Mouse (Mus musculus) spleen, postnatal 14 days (tissue): ENCODE measurements around the gene Erfe.

Experiments
- DNase-seq, 2 experiments: peaks; one replicate each; pipeline ENCODE4 v3.0.0; 2021 to 2022; ENCODE audit warnings: low spot score in 2 of 2

Erfe gene

DNA sequence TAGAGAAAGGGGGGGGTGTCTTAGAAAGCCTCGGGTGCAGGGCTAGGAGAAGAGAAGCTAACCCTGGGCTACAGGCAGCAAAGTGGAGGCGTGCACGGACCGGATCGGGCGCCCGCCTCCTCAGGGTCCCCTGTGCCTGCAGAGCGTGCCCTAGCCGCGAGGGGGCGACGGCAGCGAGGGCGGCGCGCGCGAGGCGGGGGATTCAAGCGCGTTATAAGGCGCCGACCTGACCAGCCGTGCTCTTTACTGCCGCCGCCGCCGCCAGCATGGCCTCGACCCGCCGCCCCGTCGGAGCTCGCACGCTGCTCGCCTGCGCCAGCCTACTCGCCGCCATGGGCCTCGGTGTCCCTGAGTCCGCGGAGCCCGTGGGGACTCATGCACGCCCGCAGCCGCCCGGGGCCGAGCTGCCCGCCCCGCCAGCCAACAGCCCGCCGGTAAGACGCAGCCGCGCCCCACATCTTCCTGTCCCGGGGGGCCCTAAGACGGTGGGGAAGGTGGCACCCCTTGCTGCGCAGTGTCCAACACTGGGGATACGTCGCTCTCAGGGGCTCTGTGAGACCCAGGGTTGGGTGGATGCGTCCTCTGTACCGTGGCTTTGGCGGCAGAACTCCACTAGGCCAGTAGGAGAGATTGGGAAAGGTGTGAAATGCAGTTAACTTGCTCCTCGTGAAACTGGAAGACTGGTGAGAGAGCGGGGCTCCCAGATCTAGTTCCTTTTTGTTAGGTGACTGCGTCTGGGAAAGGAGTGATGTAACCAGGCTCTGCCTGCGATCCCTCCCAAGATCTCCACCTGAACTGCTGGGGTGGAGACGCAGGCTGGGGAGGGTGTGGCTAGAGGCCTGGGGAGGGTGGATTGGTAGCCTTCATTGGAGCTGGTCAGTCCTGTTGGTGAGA is at the start of gene Erfe:
Gene Erfe (plus strand): TSS at position 216 of the 894 bp plus-strand sequence.
- peak; percentile 76 to 84 for DNase-seq

DNA sequence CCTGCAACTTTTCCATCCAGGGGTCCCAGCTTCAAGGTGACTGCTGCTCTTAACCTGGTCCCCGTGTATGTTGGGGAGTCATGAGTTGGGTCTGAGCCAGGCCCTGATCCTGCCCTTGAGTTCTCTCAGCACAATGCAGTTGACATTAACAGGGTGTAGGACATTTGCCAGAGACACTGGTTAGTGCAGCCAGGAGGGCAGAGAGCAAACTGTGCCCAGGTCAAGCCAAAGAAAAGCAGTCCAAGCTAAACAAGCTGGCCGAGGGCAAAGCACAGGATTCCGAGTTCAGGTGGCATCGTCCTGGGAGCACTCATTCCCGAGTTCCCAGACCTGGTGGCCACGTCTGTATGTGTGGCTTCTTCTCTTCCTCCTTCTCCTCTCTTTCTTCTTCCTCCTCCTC is 48.6 kb upstream of the Erfe start:
- no peak for DNase-seq

DNA sequence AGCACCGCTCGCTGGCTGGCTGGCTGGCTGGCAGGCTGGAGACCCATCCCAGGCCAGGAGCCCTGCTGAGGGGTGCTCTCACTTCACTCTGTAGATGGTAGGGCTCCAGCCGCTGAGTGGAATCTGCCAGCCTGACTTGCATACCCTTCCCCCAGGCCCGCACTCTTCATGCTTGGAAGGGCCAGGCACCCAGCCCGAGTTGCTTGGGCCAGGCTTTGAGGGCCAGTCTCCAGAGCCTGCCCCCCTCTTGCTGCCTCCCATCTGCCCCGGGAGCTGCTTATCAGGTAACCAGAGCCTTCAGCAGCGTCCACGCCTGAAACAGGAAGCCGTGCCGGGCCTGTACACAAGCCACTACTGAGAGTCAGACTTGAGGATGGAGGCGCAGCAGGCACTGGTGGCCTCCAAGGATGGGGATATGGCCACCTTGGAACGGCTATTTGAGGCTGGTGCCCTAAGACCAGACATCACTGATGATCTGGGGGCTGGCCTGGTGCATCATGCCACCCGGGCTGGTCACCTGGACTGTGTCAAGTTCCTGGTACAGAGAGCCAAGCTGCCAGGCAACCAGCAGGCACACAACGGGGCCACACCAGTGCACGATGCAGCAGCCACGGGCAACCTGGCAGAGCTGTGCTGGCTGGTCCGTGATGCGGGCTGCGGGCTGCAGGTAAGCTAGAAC is 44.3 kb upstream of the Erfe start, which contains the start of gene Espnl:
Gene Espnl (plus strand): TSS at position 316 of the 679 bp plus-strand sequence.
- DNase-seq = no peak

DNA sequence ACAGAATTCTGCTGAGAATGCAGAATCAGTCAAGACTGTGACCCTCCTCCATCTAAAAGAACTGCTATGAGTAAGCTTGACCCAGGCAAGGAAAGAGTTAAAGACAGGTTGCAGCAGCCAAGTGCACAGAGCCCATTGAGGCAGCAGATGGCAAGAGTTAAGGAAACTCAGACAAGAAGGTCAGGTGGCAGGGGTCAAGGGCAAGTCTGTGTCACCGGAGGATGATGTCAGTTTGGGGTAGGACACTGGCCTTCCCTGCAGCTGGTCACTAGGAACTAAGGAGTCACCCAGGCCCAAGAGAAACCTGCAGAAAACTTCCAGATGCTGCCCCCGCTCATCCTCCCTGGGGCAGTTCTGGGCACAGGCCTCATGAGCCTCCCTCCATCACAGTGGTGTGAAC is 41.6 kb upstream of the Erfe start:
- no peak for DNase-seq

DNA sequence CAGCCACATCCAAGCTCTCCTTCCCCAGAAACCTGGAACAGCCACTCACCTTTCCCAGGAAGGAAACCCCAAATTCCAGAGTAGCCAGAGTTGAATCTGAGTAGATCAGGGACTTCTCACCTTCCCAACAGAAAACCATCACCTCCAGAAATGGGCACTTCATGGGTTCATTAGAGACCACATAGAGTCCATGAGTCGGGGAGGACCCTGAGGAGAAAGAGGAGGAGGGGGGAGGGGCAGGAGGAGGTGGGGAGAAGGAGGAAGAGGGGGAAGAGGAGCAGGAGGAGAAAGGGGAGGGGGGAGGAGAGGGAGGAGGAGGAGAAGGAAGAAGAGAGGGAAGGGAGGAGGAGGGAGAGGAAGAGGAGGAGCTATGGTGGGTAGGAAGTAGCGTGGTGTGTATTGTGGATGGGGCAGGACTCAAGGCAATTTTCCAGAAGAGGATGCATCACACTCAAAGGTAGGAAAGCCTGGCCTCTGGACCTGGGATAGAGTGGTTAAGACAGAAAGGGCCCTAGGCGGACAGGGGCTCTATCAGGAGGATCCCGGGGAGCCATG is 40.7 kb upstream of the Erfe start:
- no peak for DNase-seq

DNA sequence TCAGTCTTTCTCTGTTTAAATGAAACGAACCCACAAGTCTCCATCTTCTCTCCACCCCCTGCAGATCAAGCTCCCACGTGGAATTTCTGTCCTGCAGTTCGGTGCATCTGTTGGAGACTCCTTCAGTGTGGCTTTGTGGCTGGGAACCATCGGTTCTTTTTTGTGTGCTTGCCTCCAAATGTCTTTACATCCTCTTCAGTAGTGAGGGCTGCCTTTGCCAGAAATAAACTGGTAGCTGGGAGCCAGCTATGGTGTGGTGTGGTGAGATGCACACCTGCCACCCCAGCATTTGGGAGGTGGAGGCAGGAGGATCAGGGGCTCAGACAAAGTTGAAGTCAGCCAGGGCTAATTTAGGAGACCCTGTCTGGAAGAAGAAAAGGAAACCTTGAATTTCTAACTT is 34.1 kb upstream of the Erfe start:
- no peak for DNase-seq

DNA sequence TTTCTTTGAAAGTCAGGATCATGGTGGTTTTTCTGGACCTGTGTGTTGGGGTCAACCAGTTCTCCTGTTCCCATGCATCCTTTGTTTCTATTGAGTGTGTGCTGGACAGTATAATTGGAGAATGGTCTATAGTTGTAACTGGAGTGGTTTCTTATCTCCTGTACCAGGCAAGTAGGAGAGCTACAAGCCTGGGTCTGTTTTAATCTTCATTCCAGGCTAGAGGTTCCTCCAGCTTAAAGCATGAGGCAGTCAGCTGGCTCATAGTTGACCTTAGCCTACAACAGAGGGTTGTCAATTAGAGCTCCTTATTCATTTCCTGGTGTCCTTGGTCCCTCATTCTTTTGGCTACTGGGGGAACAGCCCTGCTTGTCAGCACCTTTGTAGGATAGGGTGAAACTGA is 32.6 kb upstream of the Erfe start:
- DNase-seq = no peak

DNA sequence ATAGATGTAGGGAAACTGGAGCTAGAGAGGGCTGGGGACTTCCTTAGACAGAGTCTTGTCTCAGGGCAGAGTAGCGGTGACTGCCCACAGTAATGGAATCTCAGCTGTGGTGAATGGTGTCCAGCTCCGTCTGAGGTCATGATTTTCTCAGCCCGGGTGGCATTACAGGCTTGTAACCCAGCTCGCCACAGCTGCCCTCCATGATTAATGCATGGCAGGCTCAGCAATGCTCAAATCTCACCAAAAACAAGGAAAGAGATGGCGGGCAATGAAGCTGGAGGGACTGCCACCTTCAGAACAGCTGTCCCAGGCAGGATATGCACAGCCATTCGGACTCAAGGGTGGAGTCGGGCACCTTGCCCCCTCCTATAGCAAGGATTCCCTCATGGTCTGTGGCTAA is 28.9 kb upstream of the Erfe start:
- no peak for DNase-seq

DNA sequence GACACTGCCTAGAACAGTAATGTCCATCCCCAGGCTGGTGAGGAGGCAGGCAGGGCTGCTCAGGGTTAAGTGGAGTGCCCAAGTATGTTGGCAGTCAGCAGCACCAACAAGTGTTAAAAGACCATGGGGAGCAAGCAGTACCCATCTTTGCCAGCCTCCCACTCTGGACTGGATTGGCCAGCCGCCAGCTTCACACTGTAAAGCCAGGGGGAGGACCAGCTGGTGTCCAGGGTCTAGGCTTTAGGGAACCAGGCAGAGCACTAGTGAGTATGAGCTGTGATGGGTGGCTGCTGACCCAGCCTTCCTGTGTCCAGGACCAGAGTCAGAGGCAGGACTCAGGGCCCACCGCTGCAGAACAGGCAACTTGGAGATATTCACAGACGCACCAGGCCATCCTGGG is 22.2 kb upstream of the Erfe start:
- DNase-seq = no peak

DNA sequence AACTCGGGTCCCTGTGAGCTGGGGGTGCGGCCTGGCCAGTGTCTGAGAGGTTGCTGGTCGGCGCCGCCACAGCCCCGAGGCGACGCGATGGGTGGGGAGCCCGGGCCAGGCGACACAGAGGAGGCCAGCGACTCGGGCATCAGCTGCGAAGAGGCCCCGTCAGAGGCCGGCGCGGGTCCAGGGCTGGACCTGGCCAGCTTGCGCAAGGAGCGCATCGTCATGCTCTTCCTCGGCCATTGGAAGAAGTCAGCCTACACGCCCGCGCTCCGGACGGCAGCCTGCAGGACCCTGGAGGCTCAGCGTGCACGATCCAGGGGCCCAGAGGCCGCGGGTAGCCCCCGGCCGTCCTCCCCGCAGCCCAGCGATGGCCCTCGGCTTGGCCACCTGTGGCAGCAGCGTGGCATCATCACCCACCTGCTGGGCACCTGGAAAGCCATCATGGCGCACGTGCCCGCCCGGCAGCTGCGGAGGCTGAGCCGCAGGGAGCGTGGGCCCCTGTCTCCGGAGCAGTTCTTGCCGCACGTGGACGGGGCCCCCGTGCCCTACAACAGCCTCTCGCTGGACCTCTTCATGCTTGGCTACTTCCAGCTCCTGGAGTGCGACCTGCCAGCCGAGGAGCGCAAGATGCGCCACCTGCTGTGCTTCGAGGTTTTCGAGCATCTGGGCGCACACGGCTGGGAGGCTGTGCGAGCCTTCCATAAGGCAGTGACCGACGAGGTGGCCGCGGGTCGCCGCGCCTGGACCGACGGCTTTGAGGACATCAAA is 21.1 kb upstream of the Erfe start:
- DNase-seq = no peak

DNA sequence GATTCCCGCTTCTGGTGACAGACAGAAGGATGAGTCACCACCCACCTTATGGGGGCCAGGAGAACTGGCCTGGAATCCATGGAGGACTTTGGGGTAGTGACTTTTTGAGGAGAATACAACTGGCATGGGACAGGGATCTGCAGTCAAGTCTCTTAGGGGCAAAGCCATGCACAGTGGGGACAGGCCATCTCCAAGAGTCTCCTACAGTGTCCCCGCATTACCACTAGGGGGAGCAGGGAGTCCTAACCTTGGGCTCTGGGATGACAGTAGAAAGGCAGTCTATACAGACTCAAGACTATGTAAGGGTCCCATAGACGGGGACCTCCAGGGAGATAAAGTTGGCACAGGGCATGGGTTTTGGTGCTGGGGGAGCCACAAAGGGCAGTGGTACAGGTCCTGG is 19.3 kb upstream of the Erfe start:
- peak; percentile 35 to 64 for DNase-seq

DNA sequence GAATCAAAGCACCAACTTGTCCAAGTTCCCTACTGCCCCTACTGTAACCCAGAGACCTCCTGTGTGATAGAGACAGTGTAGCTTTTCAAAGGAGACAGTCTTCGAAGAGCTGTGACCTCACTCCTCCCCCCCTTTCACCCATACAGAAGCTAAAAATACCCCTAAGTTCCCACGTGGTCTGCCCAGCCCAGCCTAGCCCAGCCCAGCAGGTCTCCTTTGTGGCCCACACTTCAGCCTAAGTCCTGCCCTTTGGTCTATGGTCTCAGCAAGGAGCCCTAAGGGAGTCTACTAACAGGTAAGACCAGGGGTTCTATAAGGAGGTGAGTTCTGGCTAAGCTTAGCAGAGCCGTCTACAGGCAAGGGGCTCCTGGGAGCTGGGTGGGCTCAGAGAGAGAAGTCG is 15.4 kb upstream of the Erfe start, which contains the start of gene Klhl30:
Gene Klhl30 (plus strand): TSS at position 176 of the 400 bp plus-strand sequence.
- DNase-seq = no peak

DNA sequence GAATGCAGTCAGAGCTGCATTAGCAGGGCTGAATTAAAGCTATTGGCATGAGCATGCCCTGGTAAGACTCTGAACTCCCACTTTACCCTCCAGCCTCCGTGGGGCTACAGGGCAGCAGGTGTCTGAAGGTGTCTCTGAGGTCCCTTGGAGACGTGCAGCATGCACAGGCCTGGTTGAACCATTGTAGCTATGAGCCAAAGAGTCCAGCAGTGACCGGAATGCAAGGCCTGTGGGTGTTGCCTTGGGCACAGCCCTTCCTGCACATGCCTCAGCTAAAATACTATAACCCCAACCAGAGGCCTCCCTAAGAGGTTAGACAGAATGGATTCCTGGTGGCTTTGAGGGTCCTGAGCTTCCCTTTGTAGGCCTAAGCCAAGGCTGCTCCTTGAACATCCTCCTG is 15.0 kb upstream of the Erfe start:
- DNase-seq = no peak

DNA sequence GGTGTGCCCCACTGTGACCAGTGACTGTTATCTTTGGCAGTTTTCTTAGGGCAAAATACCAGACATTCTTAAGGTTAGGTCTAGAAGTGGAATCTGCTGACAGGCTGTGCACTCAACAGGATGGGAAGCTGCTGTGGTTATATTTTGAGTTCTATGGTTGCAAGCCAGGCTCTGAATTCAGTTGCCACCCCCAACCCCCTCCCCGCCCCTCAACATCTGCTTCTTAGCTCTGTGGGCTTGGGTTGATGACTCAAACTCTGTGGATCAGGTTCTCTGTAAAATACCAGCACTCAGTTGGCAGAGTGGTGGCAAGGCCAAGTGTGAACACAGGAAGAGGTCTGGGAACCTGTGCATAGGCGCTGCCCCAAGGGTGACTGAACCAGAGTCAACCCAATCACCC is 14.0 kb upstream of the Erfe start:
- DNase-seq = no peak

DNA sequence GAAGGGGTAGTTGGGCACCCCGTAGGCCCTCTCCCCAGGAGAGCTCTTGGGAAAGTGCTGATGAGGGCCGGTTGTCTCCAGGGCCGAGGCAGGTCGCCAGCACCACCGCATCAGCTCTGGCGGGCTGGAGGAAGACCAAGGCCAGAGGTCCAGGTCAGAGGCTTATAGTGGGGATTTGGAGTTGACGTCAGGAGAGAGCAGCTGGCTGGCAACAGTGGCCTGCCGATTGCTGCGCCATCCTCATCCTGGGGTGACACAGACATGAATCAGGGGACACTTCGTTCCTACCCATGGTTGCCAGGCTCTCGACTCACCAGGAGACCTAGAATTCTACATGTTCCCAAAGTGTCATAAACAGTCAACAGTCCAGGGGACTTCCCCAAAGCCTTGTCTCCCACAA is 10.1 kb upstream of the Erfe start:
- no peak for DNase-seq

DNA sequence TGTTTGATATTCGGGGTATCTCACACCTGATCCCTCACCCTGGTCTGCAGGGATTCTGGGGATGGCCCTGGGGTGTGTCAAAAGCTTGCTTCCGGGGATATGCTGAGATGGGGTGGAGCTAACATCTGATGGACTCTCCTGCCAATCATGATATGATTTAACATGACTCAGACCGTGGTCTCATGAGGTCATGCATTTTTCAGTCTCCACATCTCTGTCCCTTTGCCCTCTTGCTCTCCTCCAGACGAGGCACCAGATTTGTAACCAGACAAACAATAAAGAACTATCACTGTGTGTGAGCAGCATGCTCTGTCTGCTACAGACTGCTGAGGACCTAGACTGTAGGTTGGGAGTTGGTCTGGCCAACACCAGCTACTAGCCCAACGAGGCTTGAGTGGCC is 4.1 kb upstream of the Erfe start:
- no peak for DNase-seq

DNA sequence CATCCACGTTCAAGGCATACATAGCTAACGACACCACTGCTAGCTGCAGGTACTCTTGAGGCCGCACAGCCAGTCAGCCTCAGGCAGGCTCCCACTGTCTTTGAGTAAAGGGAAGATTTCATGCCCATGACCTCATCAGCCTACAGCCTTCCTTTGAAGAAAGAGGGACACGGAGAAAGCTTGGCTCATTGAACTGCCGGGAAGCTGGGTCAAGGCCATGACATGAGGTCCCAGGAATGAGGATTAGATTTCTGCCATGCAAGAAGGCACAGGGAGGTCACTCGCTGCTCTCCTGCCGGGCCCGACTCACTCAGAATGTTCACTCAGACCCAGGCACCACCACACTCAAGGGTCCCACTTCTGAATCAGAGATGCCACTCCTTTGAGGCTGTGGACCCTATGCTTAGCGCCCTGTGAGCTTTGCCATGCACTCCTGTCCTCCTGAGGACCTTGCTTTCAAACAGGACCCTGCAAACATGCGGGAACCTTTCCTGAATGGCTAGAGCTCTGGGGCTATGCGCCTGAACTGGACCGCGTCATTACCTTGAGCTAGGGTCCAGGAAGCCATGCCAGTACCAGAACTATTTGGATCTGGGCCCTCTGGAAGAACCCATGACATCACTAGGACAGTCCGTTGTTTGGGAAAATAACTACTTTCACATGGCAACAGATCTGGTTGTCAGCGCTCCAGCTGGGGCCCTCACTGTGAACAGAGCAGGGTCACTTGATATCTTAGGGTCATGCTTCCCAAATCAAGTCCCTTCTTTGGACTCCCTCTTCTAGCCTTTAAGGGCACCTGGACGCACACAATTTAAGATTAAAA is 1.2 kb upstream of the Erfe start:
- no peak for DNase-seq

DNA sequence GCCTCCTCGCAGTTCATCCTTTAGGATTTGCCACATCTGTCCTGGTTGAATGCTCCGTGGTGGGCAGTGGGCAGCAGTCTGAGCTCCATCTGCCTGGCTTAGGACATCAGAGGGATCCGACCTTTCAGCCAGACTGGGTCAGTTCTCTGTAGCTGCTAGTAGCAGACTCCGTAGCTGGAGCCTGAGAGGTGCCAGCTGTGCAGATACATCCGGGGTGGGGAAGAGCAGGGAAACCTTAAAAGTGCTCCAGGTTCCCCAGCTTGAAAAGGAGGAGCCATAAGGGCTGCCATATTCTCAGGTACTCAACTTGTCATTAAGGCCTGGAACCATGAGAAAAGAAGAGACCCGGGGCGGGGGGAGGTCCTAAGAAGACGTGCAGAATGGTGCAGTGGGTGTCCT is 415 bp upstream of the Erfe start:
- no peak for DNase-seq

DNA sequence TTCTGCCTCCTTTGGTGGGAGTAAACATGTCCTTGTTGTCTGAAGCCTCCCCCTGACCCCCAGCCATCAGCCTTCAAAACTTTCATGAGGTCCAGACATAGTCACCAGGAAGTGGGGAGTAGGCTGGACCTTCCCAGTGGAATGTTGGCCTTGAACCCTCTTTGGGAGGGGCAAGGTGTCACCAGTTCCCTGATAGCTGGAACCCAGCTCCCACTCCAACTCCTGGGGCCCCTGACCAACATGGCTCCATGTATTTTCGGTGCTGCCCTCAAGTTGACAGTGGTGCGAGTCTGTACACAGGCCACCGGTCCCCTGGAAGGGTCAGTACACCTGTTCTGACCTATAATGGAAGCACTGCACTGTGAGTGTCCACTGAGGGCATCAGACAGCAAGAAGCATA is 1.1 kb downstream of the Erfe start:
- DNase-seq = no peak

DNA sequence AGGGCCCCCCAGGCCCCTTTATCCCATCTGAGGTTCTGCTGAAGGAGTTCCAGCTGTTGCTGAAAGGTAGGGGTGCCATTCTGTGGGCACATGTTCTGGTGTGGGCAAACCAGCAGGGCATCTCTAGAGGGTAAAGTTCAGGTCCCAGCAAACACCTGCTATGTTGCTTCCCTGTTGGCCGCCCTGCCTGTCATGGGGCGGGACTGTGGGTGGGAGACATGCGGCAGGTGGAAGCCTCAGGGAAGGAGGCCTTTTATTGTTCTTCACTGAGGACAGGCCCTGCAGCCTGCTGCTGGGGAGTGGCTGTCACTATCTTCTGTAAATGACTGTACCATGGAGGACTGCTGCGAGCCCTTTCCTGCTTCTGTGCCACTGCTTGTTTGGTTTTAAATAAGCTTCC is 3.2 kb downstream of the Erfe start:
- no peak for DNase-seq

DNA sequence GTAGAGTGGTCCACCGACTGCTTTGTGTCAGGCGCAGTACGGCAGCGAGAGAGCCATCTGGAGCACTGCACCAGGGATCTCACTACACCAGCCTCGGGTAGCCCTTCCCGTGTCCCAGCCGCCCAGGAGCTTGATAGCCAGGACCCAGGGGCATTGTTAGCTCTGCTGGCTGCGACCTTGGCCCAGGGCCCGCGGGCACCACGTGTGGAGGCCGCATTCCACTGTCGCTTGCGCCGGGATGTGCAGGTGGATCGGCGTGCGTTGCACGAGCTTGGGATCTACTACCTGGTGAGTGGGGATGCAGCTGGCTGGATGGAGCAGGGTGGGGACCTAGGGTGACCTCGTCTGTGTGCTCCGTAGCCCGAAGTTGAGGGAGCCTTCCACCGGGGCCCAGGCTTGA is 3.8 kb downstream of the Erfe start:
- DNase-seq = no peak
